Mouse (Mus musculus): ENCODE data around the gene Tbc1d8.

Gene Tbc1d8

GRCm38 (mm10) chr1:39478057-39478895 is at the start of gene Tbc1d8:
Gene Tbc1d8 (minus strand): TSS chr1:39478755.
- in situ Hi-C loops (cut with MboI) = no loop called here

GRCm38 (mm10) chr1:39528319-39528718 is 49.8 kb upstream of the Tbc1d8 start:
- in situ Hi-C loops (cut with MboI) = no loop called here

- in situ Hi-C loops (cut with MboI) = no loop called here
Measured at GRCm38 (mm10) chr1:39527432-39527831, 48.9 kb upstream of the Tbc1d8 start.

DNA sequence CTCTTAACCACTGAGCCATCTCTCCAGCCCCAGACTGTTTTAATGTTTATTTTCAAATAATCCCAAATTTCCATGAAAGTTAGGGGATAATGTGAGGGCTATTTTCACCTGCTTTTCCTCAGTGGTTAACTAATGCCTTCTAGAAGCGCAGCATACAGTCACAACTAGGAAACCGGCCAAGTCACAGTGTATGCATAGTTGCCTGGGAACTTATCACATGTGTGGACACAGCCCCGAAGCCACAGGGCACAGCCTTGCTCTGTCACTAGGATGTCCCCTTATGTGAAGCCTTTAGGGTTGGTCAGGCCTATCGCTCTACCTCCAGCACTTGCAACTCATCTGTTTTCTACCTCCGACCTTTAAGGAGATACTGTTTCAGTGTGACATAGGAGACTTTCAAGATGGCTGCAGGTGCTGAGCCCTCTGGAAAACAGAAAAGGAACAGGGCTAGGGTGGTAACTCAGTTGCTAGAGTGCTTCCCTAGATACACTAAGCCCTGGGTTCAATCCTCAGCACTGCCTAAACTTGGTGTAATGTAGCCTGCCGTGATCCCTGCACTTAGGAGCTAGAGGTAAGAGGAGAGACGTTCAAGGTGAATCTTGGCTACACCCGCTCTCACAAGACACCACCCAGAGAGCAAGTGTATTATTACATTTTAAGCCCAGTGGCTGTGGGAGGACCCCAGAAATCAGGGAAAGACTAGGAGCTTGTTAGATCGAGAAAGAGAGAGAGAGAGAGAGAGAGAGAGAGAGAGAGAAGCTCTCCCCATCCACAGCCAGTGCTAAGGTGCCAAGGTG is 48.0 kb upstream of the Tbc1d8 start:
- in situ Hi-C loops (cut with MboI) = no loop called here

DNA sequence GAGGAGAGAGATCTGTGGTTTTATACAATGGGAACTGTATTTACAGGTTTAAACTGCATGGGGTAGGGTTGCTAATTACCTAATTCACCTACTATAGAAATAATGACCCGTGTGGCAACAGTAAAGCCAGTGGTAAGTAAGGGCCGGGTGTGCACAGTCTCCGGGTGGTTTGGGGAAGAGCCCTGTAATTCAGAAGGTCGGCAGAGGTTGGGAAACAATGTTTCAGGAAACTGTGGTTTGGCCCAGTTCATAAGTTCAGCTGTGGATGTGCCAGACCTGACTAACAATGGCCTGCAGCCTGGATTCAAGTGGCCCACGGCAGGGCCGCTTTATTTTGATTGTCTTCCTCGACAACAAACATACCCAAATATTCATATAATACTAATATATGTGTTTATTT is 47.2 kb upstream of the Tbc1d8 start:
- in situ Hi-C loops (cut with MboI) = no loop called here

DNA sequence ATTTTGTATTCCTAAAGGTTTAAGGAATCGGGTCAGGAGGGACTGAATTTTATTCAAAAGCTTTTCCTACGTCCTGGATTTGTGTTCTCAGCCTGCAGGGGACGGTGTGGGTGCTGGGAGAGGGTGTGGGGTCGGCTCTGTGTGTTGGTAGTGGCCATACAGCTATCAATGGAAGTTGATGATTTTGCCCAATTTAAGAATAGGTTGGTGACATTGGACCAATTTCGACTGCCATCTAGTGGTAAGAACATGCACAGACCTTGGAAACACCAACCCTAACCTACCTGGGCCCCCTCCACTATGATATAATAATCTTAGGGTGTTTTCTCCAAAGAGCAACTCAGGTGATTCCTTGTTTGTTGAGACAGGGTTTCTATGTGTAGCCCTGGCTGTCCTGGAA is 44.0 kb upstream of the Tbc1d8 start:
- in situ Hi-C loops (cut with MboI) = loop anchor here (25.0 kb wide), 1 partner anchor 510 kb away; no protein-coding TSS in a partner anchor

DNA sequence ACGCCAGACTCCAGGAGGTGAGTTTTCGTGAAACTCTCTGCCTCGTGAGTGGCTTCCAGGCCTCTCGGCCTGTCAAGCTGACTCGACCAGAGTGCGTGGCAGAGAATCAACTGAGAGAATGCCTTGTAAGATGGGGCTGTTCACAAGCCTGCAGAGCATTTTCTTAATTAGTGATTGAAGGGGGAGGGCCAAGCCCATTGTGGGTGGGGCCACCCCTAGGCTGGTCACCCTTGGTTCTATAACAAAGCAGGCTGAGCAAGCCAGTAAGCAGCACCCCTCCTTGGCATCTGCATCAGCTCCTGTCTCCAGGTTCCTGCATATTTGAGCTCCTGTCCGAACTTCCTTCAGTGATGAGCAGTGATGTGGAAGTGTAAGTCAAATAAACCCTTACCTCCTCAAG is 42.8 kb upstream of the Tbc1d8 start:
- in situ Hi-C loops (cut with MboI) = loop anchor here (25.0 kb wide), 1 partner anchor 509 kb away; no protein-coding TSS in a partner anchor

GRCm38 (mm10) chr1:39515303-39515991 is 36.9 kb upstream of the Tbc1d8 start:
- in situ Hi-C loops (cut with MboI) = loop anchor here (25.0 kb wide), 1 partner anchor 503 kb away; no protein-coding TSS in a partner anchor

- in situ Hi-C loops (cut with MboI) = loop anchor here (25.0 kb wide), 1 partner anchor 500 kb away; no protein-coding TSS in a partner anchor
Measured at GRCm38 (mm10) chr1:39512183-39512582, 33.6 kb upstream of the Tbc1d8 start.

DNA sequence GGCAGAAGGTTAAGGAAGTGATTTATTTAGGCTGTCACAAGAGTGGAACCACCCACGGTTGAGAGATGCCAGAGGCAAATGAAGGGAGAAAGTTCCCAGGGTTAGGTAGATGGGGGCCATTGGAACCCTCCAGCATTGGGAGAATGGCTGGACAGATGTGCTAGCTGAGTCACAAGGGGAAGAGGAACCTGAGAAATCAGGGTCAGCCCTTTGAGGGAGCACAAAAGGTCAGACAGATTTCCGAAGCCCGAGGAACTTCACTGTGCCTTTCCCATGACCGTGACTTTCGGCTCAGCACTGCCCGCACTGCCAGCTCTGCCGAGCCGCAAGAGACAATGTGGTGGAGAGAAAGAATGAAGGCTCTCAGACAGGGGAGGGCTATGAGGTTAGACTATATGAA is 33.2 kb upstream of the Tbc1d8 start:
- in situ Hi-C loops (cut with MboI) = loop anchor here (25.0 kb wide), 1 partner anchor 499 kb away; no protein-coding TSS in a partner anchor

DNA sequence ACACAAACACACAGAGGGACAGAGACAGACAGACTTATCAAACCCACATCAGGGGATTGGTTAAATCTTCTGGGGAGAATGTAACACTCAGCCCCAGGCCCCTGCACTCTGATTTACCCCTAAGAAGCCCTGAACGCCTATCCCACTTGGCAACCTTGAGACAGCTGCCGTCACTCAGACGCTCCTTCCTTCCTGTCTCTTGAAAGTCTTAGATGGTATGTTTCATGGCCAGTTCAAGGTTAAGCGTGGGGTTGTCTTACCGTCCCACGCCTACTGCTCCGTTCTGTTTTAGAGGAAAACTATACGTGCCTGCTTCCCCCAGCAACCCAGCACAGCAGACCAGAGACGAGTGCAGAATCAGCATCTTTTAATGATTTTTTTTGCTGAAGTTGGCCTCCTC is 27.0 kb upstream of the Tbc1d8 start:
- in situ Hi-C loops (cut with MboI) = loop anchor here (25.0 kb wide), 1 partner anchor 493 kb away; no protein-coding TSS in a partner anchor

DNA sequence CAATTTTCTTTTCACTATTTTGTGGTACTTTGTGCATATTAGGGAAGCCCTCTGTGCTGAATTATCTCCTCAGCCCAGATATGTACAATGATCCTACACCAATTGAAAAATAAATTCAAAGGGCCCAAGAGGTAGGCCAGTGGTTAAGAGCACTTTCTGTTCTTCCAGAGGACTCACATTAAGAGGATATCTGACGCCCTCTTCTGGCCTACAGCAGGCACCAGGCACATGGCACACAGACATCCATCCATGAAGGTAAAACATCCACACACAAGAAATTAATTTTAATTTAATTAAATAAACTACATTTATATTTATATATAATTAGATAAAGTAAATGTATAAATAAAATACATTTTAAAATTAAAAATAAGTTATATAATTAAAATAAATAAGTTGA is 25.7 kb upstream of the Tbc1d8 start:
- in situ Hi-C loops (cut with MboI) = loop anchor here (25.0 kb wide), 1 partner anchor 492 kb away; no protein-coding TSS in a partner anchor

- in situ Hi-C loops (cut with MboI) = loop anchor here (25.0 kb wide), 1 partner anchor 491 kb away; no protein-coding TSS in a partner anchor
Measured at GRCm38 (mm10) chr1:39502817-39503633, 24.5 kb upstream of the Tbc1d8 start.

DNA sequence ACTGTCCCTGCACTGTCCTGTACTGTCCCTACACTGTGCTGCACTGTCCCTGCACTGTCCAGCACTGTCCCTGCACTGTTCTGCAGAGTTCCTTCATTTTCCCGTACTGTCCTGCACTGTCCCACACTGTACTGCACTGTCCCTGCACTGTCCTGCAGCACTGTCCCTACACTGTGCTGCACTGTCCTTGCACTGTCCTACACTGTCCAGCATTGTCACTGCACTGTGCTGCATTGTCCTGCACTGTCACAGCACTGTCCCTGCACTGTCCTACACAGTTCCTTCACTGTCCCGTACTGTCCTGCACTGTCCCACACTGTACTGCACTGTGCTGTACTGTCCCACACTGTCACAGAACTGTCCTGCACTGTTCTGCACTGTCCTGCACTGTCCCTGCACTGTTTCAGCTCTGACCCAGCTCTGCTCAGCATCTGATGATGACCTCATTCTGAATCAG is 21.0 kb upstream of the Tbc1d8 start:
- in situ Hi-C loops (cut with MboI) = no loop called here

DNA sequence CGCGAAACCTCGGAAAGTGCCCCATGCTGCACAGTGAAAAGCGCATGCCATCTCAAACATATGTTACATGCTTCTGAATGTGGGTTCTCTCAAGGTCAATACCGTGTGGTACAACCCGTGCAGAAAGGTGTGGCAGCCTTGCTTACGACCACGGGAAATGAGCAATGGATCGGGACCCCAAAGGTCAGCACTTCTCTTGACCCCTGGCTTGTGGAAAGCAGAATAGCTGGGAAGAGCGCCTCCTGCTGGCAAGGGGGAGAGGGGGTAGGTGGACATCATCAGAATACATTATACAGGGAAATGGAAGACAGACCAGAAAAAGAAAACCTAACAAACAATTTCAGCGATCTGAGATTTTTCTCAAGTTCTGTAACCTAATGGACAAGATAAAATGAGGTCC is 19.2 kb upstream of the Tbc1d8 start:
- in situ Hi-C loops (cut with MboI) = no loop called here

DNA sequence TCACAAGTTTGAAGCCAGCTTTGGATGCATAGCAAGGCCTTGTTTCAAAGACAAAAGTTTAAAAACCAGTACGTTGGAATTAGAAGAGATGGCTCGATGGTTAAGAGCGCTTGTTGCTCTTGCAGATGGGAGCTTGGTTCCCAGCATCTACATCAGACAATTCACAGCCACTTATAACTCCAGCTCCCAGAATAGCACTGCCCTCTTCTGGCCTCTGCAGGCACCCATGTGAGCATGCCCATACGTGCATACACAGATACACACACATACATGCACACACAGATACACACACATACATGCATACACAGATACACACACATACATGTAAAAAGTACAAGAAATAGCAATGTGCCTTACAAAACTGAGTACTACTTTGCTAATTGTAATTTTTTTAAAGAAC is 18.4 kb upstream of the Tbc1d8 start:
- in situ Hi-C loops (cut with MboI) = no loop called here

GRCm38 (mm10) chr1:39493664-39494063 is 15.1 kb upstream of the Tbc1d8 start:
- in situ Hi-C loops (cut with MboI) = no loop called here

DNA sequence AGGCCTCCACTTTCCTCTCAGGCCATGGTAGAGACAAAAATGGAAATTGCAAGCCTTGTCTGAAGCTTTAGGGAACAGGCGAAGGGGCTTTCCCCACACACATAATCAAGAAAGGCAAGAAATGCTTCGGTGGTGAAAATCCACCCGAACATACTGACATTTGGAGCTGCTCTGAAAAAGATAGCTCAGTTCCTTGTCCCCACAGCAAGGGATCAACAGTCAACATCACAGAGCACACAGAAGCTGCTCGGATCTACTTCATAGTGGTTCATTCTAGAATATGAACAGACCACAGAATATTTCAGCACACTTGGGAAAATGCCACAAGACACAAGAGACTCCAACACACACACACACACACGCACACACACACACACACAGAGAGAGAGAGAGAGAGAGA is 14.6 kb upstream of the Tbc1d8 start:
- in situ Hi-C loops (cut with MboI) = no loop called here

DNA sequence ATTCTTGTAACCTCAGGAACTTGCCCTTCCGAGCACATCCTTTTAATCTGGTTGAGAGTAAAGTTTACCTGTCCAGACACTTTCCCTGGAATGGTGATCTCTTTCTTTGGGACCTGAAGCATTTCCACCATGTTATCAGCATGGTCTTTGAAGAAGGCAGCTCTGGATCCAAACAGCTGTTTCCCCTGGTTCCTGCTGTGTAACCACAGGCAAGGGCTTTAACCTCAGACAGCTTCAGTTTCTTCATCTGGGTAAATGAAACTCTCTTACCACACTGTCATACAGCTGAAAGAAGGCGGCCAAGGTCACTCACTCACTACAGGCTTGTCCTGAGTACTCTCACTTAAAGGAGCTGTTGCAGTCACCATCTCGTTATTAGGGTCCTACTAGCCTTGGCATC is 8.8 kb upstream of the Tbc1d8 start:
- in situ Hi-C loops (cut with MboI) = no loop called here

GRCm38 (mm10) chr1:39482115-39482815 is 3.7 kb upstream of the Tbc1d8 start:
- in situ Hi-C loops (cut with MboI) = no loop called here
